Mouse (Mus musculus) adrenal gland, postnatal 36 days (tissue): ENCODE results near the gene Nell1. TPM values are rescaled to one million over a fixed set of nuclear protein-coding genes. Genes with fewer than 3 reads are reported as not detected.

Experiments
- DNase-seq, 2 experiments: peaks; one replicate each; pipeline ENCODE4 v3.0.0; 2021; ENCODE audit warnings: mixed read lengths in 1 of 2
- total RNA-seq, 2 experiments: library from RNA; stranded (reverse); gene quantifications; 2 replicates each; pipeline ENCODE4 v1.2.3; 2021

The Nell1 gene
- total RNA-seq, 2 experiments from 2014 or later = 0.53 to 1.1 TPM

DNA sequence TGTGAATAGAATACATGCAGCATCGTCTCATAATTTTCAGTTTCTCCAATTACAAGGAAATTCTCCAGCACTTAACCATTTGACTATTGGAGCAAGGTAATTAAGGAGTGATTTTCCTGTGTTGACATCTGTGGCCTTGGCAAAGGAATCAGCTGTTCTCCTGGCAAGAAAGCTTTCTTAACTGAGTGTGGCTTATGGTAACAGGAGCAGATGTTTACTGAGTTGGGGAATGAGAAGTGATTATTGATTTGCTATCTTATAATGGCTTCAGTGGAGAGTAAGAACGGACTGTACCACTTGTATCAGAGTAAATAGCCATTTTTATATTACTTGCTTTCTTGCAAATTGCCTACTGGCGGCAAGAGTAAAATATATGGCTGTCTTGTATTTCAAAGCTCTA is 913.0 kb downstream of the Nell1 start:
- DNase-seq = no peak

DNA sequence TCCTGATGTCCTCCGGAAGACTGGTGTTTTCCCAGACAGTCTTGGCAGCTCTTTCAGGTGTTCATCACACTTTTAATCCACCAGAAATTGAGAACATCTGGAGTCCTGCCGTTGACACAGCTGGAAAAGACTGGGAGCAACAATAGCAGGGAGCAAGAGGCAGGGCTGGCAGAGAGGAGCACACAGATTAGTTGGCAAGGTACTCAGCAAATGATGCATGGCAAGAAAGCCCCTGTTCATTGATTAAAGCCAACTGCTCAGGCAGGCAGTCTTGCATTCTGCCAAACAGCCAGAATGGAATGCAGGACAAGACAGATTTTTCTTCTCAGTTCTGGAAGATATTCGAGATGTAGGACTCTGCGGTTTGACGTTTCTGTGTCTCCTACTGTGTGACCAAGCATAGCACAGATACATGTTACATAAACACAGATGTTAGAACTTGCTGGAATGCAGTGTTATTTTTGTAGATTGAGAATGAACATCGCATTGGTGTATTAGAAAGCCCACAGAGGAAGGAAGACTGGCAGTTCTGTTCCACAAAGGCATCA is 925.0 kb downstream of the Nell1 start:
- no peak for DNase-seq

Other genes with a start within 250 kb of the Nell1 start
- 10 to 100 TPM; 33.0 to 40.2 TPM for gene Htatip2, start 215.7 kb upstream of the Nell1 start, total RNA-seq
- gene Prmt3, start 196.5 kb upstream of the Nell1 start, total RNA-seq = 10 to 100 TPM; 32.7 to 51.7 TPM
- gene Slc6a5, start 64.7 kb upstream of the Nell1 start, total RNA-seq = 1 to 10 TPM; 1.1 to 1.6 TPM